Mouse (Mus musculus) ovary, adult 10 weeks (tissue): ENCODE measurements around the gene Zcchc10. TPM values are rescaled to one million over a fixed set of nuclear protein-coding genes. Genes with fewer than 3 reads are reported as not detected.

Experiments used
- polyA plus RNA-seq: library from polyadenylated mRNA; stranded (reverse); fragments of 350-450 nt; fragmentation: Illumina TruSeq; extraction: RNeasy Lipid Tissue Mini Kit (QIAGEN cat#74804); gene quantifications from one replicate; pipeline ENCODE4 v1.2.3, GENCODE M21; 2014

Gene Zcchc10
- polyA plus RNA-seq: 66.5 TPM

DNA sequence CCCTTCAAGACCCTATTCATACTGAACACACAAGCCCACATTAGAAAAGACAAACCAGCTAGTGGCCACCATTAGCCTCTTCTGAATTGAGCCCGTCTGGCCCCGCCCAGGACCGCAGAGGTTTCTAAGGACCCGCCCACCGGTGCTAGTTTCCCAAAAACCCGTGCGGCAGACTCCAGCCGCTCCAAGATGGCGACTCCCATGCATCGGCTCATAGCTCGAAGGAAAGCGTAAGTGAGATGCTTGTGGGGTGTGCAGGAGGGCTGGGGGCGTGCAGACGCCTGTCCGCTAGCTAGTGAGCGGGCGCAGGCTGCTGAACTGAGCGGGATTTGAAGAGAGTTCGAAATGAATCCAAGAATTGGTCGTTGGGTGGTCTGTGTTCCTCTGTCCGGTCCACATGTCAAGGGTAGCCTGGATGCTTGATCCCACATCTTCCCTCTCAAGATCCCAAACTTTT, at the start of gene Zcchc10:
Gene Zcchc10 (plus strand): TSS at position 168 of the 457 bp plus-strand sequence.

GRCm38 (mm10) chr11:53300330-53301166, 23.9 kb upstream of the Zcchc10 start, which contains the start of gene Hspa4:
Gene Hspa4 (minus strand): TSS chr11:53300457.

GRCm38 (mm10) chr11:53350291-53351223, 26.1 kb downstream of the Zcchc10 start, which contains the start of gene Aff4:
Gene Aff4 (plus strand): TSS chr11:53350833.

Other genes starting within 250 kb of the Zcchc10 start
- gene Hspa4, start 24.2 kb upstream of the Zcchc10 start, polyA plus RNA-seq: 905 TPM
- gene Aff4, start 26.2 kb downstream of the Zcchc10 start, polyA plus RNA-seq: 457 TPM
- gene Leap2, start 98.5 kb downstream of the Zcchc10 start, polyA plus RNA-seq: not detected
- 15.5 TPM for gene Uqcrq, start 106.2 kb downstream of the Zcchc10 start, polyA plus RNA-seq
- gene Gdf9, start 106.3 kb downstream of the Zcchc10 start, polyA plus RNA-seq: 29.0 TPM
- not detected for gene Gm10447, start 132.4 kb downstream of the Zcchc10 start, polyA plus RNA-seq
- gene Shroom1, start 132.5 kb downstream of the Zcchc10 start, polyA plus RNA-seq: 0.26 TPM
- not detected for gene Gm9837, start 145.8 kb downstream of the Zcchc10 start, polyA plus RNA-seq
- not detected for gene Gm9945, start 155.5 kb downstream of the Zcchc10 start, polyA plus RNA-seq
- gene Sowaha, start 155.6 kb downstream of the Zcchc10 start, polyA plus RNA-seq: 2.1 TPM
- 29.7 TPM for gene Sept8, start 194.6 kb downstream of the Zcchc10 start, polyA plus RNA-seq
- 44.1 TPM for gene Kif3a, start 242.7 kb downstream of the Zcchc10 start, polyA plus RNA-seq